Mouse (Mus musculus): ENCODE measurements around the gene Cdkl3. TPM values are rescaled to one million over a fixed set of nuclear protein-coding genes. Genes with fewer than 3 reads are reported as not detected.

Cdkl3 gene
- polyA plus RNA-seq, 1 experiment from 2014 or later, result 29.4 TPM

DNA sequence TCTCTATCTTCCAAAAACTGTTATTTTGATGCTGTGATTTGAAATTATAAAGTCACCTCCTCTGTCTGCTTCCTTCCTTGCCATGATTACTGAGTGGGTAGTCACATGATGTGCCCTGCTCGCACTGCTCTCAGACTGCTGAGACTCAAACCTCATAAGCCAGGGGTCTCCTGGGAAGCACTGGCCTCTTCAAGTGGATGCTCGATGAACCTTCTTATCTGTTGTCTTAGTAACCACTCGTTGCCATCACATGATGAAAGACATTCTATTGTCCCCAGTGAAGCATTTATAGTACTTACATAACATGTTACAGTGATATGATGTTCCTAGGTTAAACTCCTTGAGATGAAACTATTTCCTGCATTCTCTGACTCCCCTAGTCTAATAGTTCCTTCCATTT is 33.6 kb downstream of the Cdkl3 start:
- H3K4me2 ChIP-seq (ENCODE audit: low read length), result no peak overlapping the region
- H3K9me3 ChIP-seq (ENCODE audit: control insufficient read depth, low read length), result no peaks in the 10 kb centered on the region
- H3K27me3 ChIP-seq (replicated peaks; ENCODE audit: control insufficient read depth, insufficient read depth, low read length), result no peaks in the 10 kb centered on the region
- H3K27ac ChIP-seq (ENCODE audit: low read depth, low read length), result no peak overlapping the region
- no peak overlapping the region for H3K9ac ChIP-seq (ENCODE audit: low read depth, low read length)
- no peak overlapping the region for H3K4me3 ChIP-seq (ENCODE audit: low read length)
- ATAC-seq, result no peak
- peaks cover 2% of the 10 kb centered on the region; the same call in 1 of the 2 replicates for H3K36me3 ChIP-seq (ENCODE audit: control insufficient read depth, insufficient read depth, low read length)
- H3K4me1 ChIP-seq (ENCODE audit: control insufficient read depth, insufficient read depth, low read depth, low read length), result no peaks in the 10 kb centered on the region
- 27% methylated on average over 3 of the region's 3 CpGs for WGBS

DNA sequence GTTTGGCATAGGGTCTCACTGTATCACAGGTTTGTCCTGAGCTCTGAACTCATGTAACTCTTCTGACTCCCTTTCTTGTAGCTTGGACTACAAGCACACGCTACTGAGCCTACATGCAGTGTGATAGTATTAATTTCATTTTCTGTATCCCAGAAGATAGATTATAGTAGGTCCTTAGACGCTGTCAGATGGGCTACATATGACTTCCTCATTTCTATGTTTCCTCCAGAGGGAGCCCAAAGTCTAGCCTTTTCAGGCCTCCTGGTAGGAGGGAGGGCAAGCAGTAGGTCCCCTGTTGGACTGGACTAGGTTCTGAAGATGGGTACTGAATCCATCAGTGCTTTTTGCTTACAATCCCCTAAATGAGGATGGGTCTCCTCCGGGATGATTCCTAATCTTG is 39.2 kb downstream of the Cdkl3 start:
- 83% methylated on average over 3 of the region's 3 CpGs for WGBS
- no peak for ATAC-seq
- Histone ChIP-seq H3K9me3 (ENCODE audit: control insufficient read depth, low read length) (no peaks in the 10 kb centered on the region), H3K4me3 (ENCODE audit: low read length) (no peak overlapping the region), H3K27me3 (replicated peaks; ENCODE audit: control insufficient read depth, insufficient read depth, low read length) (no peaks in the 10 kb centered on the region), H3K4me2 (ENCODE audit: low read length) (no peak overlapping the region), H3K9ac (ENCODE audit: low read depth, low read length) (no peak overlapping the region), H3K36me3 (ENCODE audit: control insufficient read depth, insufficient read depth, low read length) (no peaks in the 10 kb centered on the region), H3K4me1 (ENCODE audit: control insufficient read depth, insufficient read depth, low read depth, low read length) (no peaks in the 10 kb centered on the region), H3K27ac (ENCODE audit: low read depth, low read length) (no peak overlapping the region)

DNA sequence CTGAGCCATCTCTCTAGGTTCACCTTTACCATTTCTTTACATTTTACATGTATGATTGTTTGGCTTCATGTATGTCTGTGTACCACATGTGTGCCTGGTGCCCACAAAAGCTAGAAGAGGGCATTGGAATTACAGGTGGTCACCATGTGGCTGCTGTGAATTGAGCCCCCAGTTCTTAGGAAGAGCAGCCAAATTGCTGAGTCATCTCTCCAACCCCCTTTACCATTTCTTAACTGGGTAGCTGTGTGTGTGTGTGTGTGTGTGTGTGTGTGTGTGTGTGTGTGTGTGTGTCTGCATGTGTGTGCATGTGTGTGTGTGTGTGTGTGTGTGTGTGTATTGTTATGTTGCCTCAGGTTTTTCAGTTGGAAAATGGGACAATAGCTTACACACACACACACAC is 40.1 kb downstream of the Cdkl3 start:
- H3K4me2 ChIP-seq (ENCODE audit: low read length), result no peak overlapping the region
- H3K27me3 ChIP-seq (replicated peaks; ENCODE audit: control insufficient read depth, insufficient read depth, low read length), result no peaks in the 10 kb centered on the region
- no peak overlapping the region for H3K9ac ChIP-seq (ENCODE audit: low read depth, low read length)
- H3K4me3 ChIP-seq (ENCODE audit: low read length), result no peak overlapping the region
- H3K9me3 ChIP-seq (ENCODE audit: control insufficient read depth, low read length), result no peaks in the 10 kb centered on the region
- no peak overlapping the region for H3K27ac ChIP-seq (ENCODE audit: low read depth, low read length)
- no peaks in the 10 kb centered on the region for H3K36me3 ChIP-seq (ENCODE audit: control insufficient read depth, insufficient read depth, low read length)
- ATAC-seq, result no peak
- H3K4me1 ChIP-seq (ENCODE audit: control insufficient read depth, insufficient read depth, low read depth, low read length), result no peaks in the 10 kb centered on the region

DNA sequence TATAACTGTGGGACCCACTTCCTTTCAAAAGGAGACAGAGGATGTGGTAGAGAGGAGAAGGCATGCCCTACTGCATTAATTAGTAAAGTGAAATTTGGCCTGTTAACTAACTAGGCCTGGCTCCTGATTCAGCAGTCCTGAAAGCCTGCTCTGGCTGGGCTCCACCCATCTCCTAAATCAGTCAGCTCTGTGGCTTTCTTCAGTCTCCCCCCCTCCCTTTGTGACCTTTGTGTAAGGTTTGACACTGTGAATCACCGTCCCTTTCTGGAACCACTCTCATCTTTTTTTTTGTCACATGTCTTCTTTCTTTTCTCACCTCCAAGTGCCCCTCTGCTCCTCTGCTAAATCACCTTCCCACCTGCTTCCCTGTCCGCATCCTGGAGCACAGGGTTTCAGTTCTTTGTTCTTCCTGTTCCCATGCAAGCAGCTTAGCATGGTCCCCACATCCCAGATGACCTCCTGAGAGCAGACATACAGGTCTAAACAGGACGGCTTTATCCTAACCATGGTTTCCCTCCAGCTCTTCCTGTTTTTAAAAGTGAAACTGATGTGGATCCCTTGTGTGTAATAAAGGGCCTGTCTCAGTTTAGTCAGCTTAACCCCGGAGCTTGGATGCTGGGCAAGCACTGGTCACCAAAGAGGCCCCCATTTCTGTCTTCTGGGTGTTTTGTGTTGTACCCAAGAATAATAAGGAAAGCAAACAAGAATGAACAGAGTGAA is 42.6 kb downstream of the Cdkl3 start:
- 55% methylated on average over 4 of the region's 4 CpGs for WGBS
- no peak overlapping the region for H3K9ac ChIP-seq (ENCODE audit: low read depth, low read length)
- no peak overlapping the region for H3K4me2 ChIP-seq (ENCODE audit: low read length)
- no peak for ATAC-seq
- H3K27ac ChIP-seq (ENCODE audit: low read depth, low read length), result no peak overlapping the region
- no peaks in the 10 kb centered on the region for H3K4me1 ChIP-seq (ENCODE audit: control insufficient read depth, insufficient read depth, low read depth, low read length)
- no peaks in the 10 kb centered on the region for H3K9me3 ChIP-seq (ENCODE audit: control insufficient read depth, low read length)
- no peak overlapping the region for H3K4me3 ChIP-seq (ENCODE audit: low read length)
- no peaks in the 10 kb centered on the region for H3K36me3 ChIP-seq (ENCODE audit: control insufficient read depth, insufficient read depth, low read length)
- no peaks in the 10 kb centered on the region for H3K27me3 ChIP-seq (replicated peaks; ENCODE audit: control insufficient read depth, insufficient read depth, low read length)

DNA sequence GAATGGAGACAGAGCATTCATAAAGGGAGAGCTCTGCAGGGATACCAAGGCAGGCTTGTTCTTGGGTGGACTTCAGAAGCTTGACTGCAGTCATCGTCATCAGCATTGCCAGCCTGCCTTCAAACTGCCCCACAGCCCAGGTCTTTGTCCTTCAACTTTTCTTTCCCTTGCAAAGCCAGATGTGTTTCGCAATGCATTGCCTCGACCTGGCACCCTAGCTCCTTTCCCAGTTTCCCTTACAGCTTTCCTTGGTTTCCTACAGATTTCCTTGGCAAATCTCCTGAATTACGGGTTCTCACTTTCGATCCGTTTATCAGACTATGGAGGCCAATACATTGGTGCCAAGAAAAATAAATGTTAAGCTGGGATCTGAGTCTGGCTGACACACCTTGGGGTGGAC is 49.4 kb downstream of the Cdkl3 start:
- Histone ChIP-seq H3K4me2 (ENCODE audit: low read length) (no peak overlapping the region), H3K36me3 (ENCODE audit: control insufficient read depth, insufficient read depth, low read length) (no peaks in the 10 kb centered on the region), H3K4me3 (ENCODE audit: low read length) (no peak overlapping the region), H3K9ac (ENCODE audit: low read depth, low read length) (no peak overlapping the region), H3K27me3 (replicated peaks; ENCODE audit: control insufficient read depth, insufficient read depth, low read length) (no peaks in the 10 kb centered on the region), H3K4me1 (ENCODE audit: control insufficient read depth, insufficient read depth, low read depth, low read length) (no peaks in the 10 kb centered on the region), H3K27ac (ENCODE audit: low read depth, low read length) (no peak overlapping the region), H3K9me3 (ENCODE audit: control insufficient read depth, low read length) (no peaks in the 10 kb centered on the region)
- no peak for ATAC-seq
- WGBS, result 93% methylated on average over 6 of the region's 6 CpGs

DNA sequence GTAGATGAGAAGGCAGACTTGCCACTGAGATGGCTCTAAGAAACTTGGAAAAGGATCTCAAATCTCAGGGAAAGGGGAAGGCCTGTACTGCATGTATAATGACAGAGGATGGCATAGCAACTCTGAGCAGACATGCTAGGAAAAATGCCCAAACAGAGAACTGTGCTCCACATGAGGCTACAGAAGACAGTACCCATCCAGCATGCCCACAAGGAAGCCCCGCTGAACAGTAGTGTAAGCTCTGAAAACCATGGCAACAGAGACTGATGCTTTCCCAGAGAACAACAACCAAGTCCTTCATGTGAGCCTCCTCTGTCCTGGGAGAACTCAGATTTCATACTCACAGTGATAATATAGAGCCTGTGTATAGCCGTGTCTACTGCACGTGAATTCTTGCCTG is 50.7 kb downstream of the Cdkl3 start:
- Histone ChIP-seq H3K4me1 (ENCODE audit: control insufficient read depth, insufficient read depth, low read depth, low read length) (no peaks in the 10 kb centered on the region), H3K4me2 (ENCODE audit: low read length) (no peak overlapping the region), H3K27me3 (replicated peaks; ENCODE audit: control insufficient read depth, insufficient read depth, low read length) (no peaks in the 10 kb centered on the region), H3K9ac (ENCODE audit: low read depth, low read length) (no peak overlapping the region), H3K27ac (ENCODE audit: low read depth, low read length) (no peak overlapping the region), H3K36me3 (ENCODE audit: control insufficient read depth, insufficient read depth, low read length) (no peaks in the 10 kb centered on the region), H3K4me3 (ENCODE audit: low read length) (no peak overlapping the region), H3K9me3 (ENCODE audit: control insufficient read depth, low read length) (no peaks in the 10 kb centered on the region)
- 78% methylated on average over 3 of the region's 3 CpGs for WGBS
- no peak for ATAC-seq

DNA sequence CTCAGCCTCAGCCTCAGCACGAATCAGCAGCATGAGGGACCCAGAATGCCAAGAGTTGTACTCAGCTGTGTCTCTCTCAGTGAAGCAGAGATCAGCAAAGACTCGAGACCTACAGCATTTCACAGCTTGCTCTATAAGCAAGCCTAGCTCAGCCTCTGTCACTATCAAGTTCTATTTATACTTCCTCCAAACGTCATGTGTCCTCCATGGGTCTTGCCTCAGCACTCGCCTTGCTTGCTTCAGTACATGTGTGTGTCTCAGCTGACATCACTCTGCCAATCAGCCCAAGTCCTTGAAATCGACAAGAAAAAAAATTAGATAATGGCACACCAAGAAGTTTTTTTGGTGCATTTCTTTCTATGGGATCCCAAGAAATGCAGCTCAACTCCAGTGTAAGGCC is 52.2 kb downstream of the Cdkl3 start:
- Histone ChIP-seq H3K4me2 (ENCODE audit: low read length) (no peak overlapping the region), H3K27ac (ENCODE audit: low read depth, low read length) (no peak overlapping the region), H3K9ac (ENCODE audit: low read depth, low read length) (no peak overlapping the region), H3K4me3 (ENCODE audit: low read length) (no peak overlapping the region), H3K36me3 (ENCODE audit: control insufficient read depth, insufficient read depth, low read length) (no peaks in the 10 kb centered on the region), H3K27me3 (replicated peaks; ENCODE audit: control insufficient read depth, insufficient read depth, low read length) (no peaks in the 10 kb centered on the region), H3K4me1 (ENCODE audit: control insufficient read depth, insufficient read depth, low read depth, low read length) (no peaks in the 10 kb centered on the region), H3K9me3 (ENCODE audit: control insufficient read depth, low read length) (no peaks in the 10 kb centered on the region)
- WGBS, result 86% methylated on average over 5 of the region's 5 CpGs
- no peak for ATAC-seq

DNA sequence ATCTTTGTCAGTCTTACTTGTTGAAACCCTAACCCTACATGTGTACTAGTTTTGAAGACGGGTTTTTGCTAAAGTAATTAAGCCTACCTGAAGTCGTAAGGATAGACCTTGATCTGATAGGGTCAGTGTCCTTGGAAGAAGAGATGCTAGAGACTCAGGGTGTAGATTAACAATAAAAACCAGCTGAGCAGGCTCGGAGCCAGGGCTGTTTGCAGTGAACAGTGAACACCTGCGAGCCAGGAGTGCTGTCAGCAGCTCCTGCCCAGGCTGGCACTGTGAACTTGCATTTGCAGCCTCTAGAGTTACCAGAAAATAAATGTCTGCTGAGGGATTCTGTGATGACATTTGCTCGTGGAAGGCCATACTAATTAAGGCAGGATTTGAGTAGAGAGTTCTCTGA is 55.0 kb downstream of the Cdkl3 start:
- no peak overlapping the region for H3K4me3 ChIP-seq (ENCODE audit: low read length)
- H3K36me3 ChIP-seq (ENCODE audit: control insufficient read depth, insufficient read depth, low read length), result no peaks in the 10 kb centered on the region
- no peak overlapping the region for H3K9ac ChIP-seq (ENCODE audit: low read depth, low read length)
- no peaks in the 10 kb centered on the region for H3K4me1 ChIP-seq (ENCODE audit: control insufficient read depth, insufficient read depth, low read depth, low read length)
- 71% methylated on average over 5 of the region's 5 CpGs for WGBS
- ATAC-seq, result no peak
- no peaks in the 10 kb centered on the region for H3K27me3 ChIP-seq (replicated peaks; ENCODE audit: control insufficient read depth, insufficient read depth, low read length)
- no peak overlapping the region for H3K27ac ChIP-seq (ENCODE audit: low read depth, low read length)
- H3K4me2 ChIP-seq (ENCODE audit: low read length), result no peak overlapping the region
- H3K9me3 ChIP-seq (ENCODE audit: control insufficient read depth, low read length), result no peaks in the 10 kb centered on the region

DNA sequence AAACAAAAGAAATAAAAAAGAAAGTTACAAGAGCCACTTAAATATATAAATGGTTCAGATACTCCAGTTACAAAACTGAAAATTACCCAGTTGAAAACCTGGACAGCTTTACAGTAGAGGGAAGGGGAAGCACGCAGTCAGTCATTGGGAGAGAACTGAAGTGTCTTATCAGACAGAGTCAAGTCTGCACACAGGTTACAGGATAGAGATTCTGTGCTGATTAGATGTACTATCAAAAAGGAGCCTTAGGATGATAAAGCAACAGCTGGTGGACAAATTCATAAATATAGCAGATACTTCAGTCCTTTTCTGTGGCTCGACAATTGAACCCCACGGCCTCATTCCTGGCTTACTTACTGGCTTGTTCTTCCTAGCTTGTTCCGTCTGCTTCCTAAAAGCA is 56.3 kb downstream of the Cdkl3 start:
- Histone ChIP-seq H3K27me3 (replicated peaks; ENCODE audit: control insufficient read depth, insufficient read depth, low read length) (no peaks in the 10 kb centered on the region), H3K36me3 (ENCODE audit: control insufficient read depth, insufficient read depth, low read length) (no peaks in the 10 kb centered on the region), H3K9ac (ENCODE audit: low read depth, low read length) (no peak overlapping the region), H3K4me1 (ENCODE audit: control insufficient read depth, insufficient read depth, low read depth, low read length) (no peaks in the 10 kb centered on the region), H3K27ac (ENCODE audit: low read depth, low read length) (no peak overlapping the region), H3K9me3 (ENCODE audit: control insufficient read depth, low read length) (no peaks in the 10 kb centered on the region), H3K4me2 (ENCODE audit: low read length) (no peak overlapping the region), H3K4me3 (ENCODE audit: low read length) (no peak overlapping the region)
- WGBS, result 93% methylated on average over 4 of the region's 4 CpGs
- no peak for ATAC-seq

DNA sequence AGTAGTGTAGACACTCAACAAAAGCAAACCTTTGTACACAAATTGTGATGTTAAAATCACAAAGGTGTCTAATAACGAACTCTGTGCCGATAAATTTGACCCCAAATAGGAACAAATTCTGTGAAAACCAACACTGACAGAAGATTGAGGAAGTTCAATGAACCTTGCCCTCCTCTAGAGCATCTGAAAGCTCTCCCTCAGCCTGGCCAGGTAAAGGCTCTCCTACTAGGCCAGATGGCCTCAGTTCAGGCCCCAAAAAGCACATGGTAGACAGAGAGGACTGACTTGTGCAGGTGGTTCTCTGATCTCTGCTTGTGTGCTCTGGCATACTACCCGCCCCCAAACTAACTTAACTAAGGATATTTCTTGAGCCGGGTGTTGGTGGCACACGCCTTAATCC is 58.4 kb downstream of the Cdkl3 start:
- no peaks in the 10 kb centered on the region for H3K36me3 ChIP-seq (ENCODE audit: control insufficient read depth, insufficient read depth, low read length)
- no peaks in the 10 kb centered on the region for H3K4me1 ChIP-seq (ENCODE audit: control insufficient read depth, insufficient read depth, low read depth, low read length)
- H3K4me3 ChIP-seq (ENCODE audit: low read length), result no peak overlapping the region
- H3K4me2 ChIP-seq (ENCODE audit: low read length), result no peak overlapping the region
- 94% methylated on average over 5 of the region's 5 CpGs for WGBS
- no peaks in the 10 kb centered on the region for H3K9me3 ChIP-seq (ENCODE audit: control insufficient read depth, low read length)
- H3K9ac ChIP-seq (ENCODE audit: low read depth, low read length), result no peak overlapping the region
- ATAC-seq, result no peak
- no peaks in the 10 kb centered on the region for H3K27me3 ChIP-seq (replicated peaks; ENCODE audit: control insufficient read depth, insufficient read depth, low read length)
- no peak overlapping the region for H3K27ac ChIP-seq (ENCODE audit: low read depth, low read length)
